Mouse (Mus musculus) heart, embryonic 14.5 days (tissue): Measurements from ENCODE around the gene Max. TPM values are rescaled to one million over a fixed set of nuclear protein-coding genes. Genes with fewer than 3 reads are reported as not detected.
A peak's percentile ranks its signal among the peaks of the same experiment; 100 is the strongest.

Experiments
- ATAC-seq: fragments of 200-750 bp; cut with Nextera tagmentation; 2 replicates; pipeline ENCODE4 v1.8.0; 2017; ENCODE audit warnings: low read depth, moderate TSS enrichment; ENCODE audit not compliant: insufficient number of reproducible peaks, insufficient read depth, low FRiP score
- H3K27ac ChIP-seq, 2 experiments: fragments of 200-500 bp in 1 of 2; fragments of 300-500 bp in 1 of 2; sonication (generic) in 1 of 2; replicated peaks in 1 of 2; 2 replicates each; pipeline ENCODE4 v1.5.1; 2012 to 2014; ENCODE audit warnings: low read depth in 2 of 2, low read length in 2 of 2, control low read depth in 1 of 2, mild to moderate bottlenecking in 1 of 2, mixed read lengths in 1 of 2; ENCODE audit not compliant: control insufficient read depth in 1 of 2, insufficient read depth in 1 of 2
- H3K27me3 ChIP-seq: fragments of 300-500 bp; sonication (generic); 2 replicates; pipeline ENCODE4 v1.6.1; 2014; ENCODE audit warnings: mild to moderate bottlenecking, low read length, control low read depth; ENCODE audit not compliant: control insufficient read depth, insufficient read depth
- H3K36me3 ChIP-seq: fragments of 300-500 bp; sonication (generic); 2 replicates; pipeline ENCODE4 v1.6.1; 2014; ENCODE audit warnings: mild to moderate bottlenecking, control low read depth, low read length, mixed read lengths; ENCODE audit not compliant: control insufficient read depth, insufficient read depth
- H3K4me1 ChIP-seq, 2 experiments: fragments of 200-500 bp in 1 of 2; fragments of 300-500 bp in 1 of 2; sonication (generic) in 1 of 2; 2 replicates each; pipeline ENCODE4 v1.6.1; 2012 to 2014; ENCODE audit warnings: low read length in 2 of 2, control low read depth in 1 of 2, mixed read lengths in 1 of 2; ENCODE audit not compliant: control insufficient read depth in 2 of 2, insufficient read depth in 2 of 2
- H3K4me2 ChIP-seq: fragments of 300-500 bp; sonication (generic); 2 replicates; pipeline ENCODE4 v1.6.1; 2014; ENCODE audit warnings: mild to moderate bottlenecking, low read length
- H3K4me3 ChIP-seq, 2 experiments: fragments of 200-500 bp in 1 of 2; fragments of 300-500 bp in 1 of 2; sonication (generic) in 1 of 2; 2 replicates each; pipeline ENCODE4 v1.5.1; 2012 to 2014; ENCODE audit warnings: low read length in 2 of 2, mild to moderate bottlenecking in 2 of 2, control low read depth in 1 of 2, low read depth in 1 of 2, moderate library complexity in 1 of 2; ENCODE audit not compliant: control insufficient read depth in 1 of 2, insufficient read depth in 1 of 2
- H3K9ac ChIP-seq: fragments of 300-500 bp; sonication (generic); 2 replicates; pipeline ENCODE4 v1.6.1; 2014; ENCODE audit warnings: mild to moderate bottlenecking, low read length
- H3K9me3 ChIP-seq: fragments of 300-500 bp; sonication (generic); 2 replicates; pipeline ENCODE4 v1.6.1; 2016; ENCODE audit warnings: low read length, control low read depth; ENCODE audit not compliant: control insufficient read depth
- WGBS: fragments of 180-500 bp; shearing (Covaris S2); extraction: QIAGEN DNeasy Blood & Tissue Kit; methylation state at CpG from one replicate; pipeline ENCODE4 v1.1.7; 2014; 5-methylcytosine and 5-hydroxymethylcytosine counted together
- polyA plus RNA-seq: library from polyadenylated mRNA; unstranded; fragments of >200 nt; fragmentation: Nextera tagmentation; extraction: Ambion mirVana; gene quantifications from 2 replicates; pipeline ENCODE4 v1.2.1, GENCODE M21; 2014

Gene Max
- polyA plus RNA-seq, 1 experiment from 2014 or later, result 21.7 TPM

DNA sequence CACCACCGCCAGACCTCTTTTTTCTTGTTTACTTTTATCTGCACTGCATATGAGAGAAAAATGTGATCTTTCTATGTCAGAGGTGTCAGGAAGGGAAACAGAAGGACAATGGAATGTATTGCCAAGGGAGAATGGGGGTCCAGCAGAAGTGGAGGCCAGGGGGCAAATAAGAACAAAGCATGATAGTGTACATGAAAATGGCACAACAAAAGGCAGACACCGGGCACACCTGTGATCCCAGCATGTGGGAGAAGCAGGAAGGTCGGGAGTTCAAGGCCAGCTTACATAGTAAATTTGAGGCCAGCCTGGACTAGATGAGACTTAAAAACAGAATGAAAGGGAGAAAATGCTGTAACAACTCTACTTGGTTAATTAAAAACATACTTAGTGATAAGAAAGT lies 43.1 kb downstream of the Max start:
- Histone ChIP-seq H3K27ac (no peak overlapping the region), H3K36me3 (peaks cover 20% of the 10 kb centered on the region), H3K9ac (no peak overlapping the region), H3K27me3 (no peaks in the 10 kb centered on the region), H3K4me3 (no peak overlapping the region), H3K4me1 (no peaks in the 10 kb centered on the region), H3K4me2 (no peak overlapping the region), H3K9me3 (no peaks in the 10 kb centered on the region)
- ATAC-seq, result no peak
- 71% methylated on average over 3 of the region's 3 CpGs for WGBS

GRCm38 (mm10) chr12:76918113-76918512 lies 43.9 kb downstream of the Max start:
- Histone ChIP-seq H3K4me2 (no peak overlapping the region), H3K9me3 (no peaks in the 10 kb centered on the region), H3K36me3 (peaks cover 20% of the 10 kb centered on the region), H3K9ac (no peak overlapping the region), H3K4me1 (no peaks in the 10 kb centered on the region), H3K4me3 (no peak overlapping the region), H3K27me3 (no peaks in the 10 kb centered on the region), H3K27ac (no peak overlapping the region)
- no peak for ATAC-seq
- WGBS, result 81% methylated on average over 6 of the region's 6 CpGs

GRCm38 (mm10) chr12:76916163-76916562 lies 45.8 kb downstream of the Max start:
- Histone ChIP-seq H3K27ac (no peak overlapping the region), H3K4me2 (no peak overlapping the region), H3K36me3 (peaks cover 25% of the 10 kb centered on the region), H3K4me1 (no peaks in the 10 kb centered on the region), H3K9me3 (no peaks in the 10 kb centered on the region), H3K9ac (no peak overlapping the region), H3K27me3 (no peaks in the 10 kb centered on the region), H3K4me3 (no peak overlapping the region)
- ATAC-seq, result no peak
- 95% methylated on average over 11 of the region's 11 CpGs for WGBS

DNA sequence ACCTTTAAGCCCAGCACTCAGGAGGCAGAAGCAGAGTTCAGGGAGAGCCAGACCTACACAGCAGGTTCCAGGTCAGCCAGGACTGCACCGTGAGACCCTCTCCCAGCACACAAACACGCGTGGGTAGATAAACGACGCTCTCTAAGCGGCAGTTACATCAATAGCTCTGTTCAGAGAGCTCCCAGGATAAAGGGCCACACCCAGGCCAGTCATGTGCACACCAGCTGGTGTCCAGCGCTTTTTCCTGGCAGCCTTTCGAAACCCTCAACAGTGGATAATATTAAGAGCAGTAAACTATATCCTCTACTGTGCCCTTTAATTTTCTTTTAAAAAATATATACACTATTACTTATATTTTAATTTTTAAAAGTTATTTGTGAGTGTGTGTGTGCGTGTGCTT lies 49.8 kb downstream of the Max start:
- 67% methylated on average over 9 of the region's 9 CpGs for WGBS
- no peak overlapping the region for H3K4me3 ChIP-seq
- H3K27me3 ChIP-seq, result no peaks in the 10 kb centered on the region
- no peaks in the 10 kb centered on the region for H3K9me3 ChIP-seq
- peaks cover 35% of the 10 kb centered on the region for H3K36me3 ChIP-seq
- no peak overlapping the region for H3K27ac ChIP-seq
- H3K4me2 ChIP-seq, result no peak overlapping the region
- no peaks in the 10 kb centered on the region for H3K4me1 ChIP-seq
- ATAC-seq, result no peak
- H3K9ac ChIP-seq, result no peak overlapping the region

- H3K4me2 ChIP-seq, result no peak overlapping the region
- H3K4me1 ChIP-seq, result no peaks in the 10 kb centered on the region
- H3K9me3 ChIP-seq, result no peaks in the 10 kb centered on the region
- no peaks in the 10 kb centered on the region for H3K27me3 ChIP-seq
- no peak overlapping the region for H3K9ac ChIP-seq
- H3K27ac ChIP-seq, result no peak overlapping the region
- H3K36me3 ChIP-seq, result peaks cover 32% of the 10 kb centered on the region
- H3K4me3 ChIP-seq, result no peak overlapping the region
- 76% methylated on average over 16 of the region's 16 CpGs for WGBS
- no peak for ATAC-seq
These were observed 50.8 kb downstream of the Max start for GRCm38 (mm10) chr12:76911171-76911726.

GRCm38 (mm10) chr12:76910258-76910940 lies 51.6 kb downstream of the Max start:
- H3K4me1 ChIP-seq, result no peaks in the 10 kb centered on the region
- peaks cover 28% of the 10 kb centered on the region for H3K36me3 ChIP-seq
- no peaks in the 10 kb centered on the region for H3K27me3 ChIP-seq
- no peak overlapping the region for H3K27ac ChIP-seq
- H3K4me3 ChIP-seq, result no peak overlapping the region
- no peak overlapping the region for H3K9ac ChIP-seq
- H3K4me2 ChIP-seq, result no peak overlapping the region
- ATAC-seq, result no peak
- H3K9me3 ChIP-seq, result no peaks in the 10 kb centered on the region
- WGBS, result 68% methylated on average over 11 of the region's 11 CpGs

DNA sequence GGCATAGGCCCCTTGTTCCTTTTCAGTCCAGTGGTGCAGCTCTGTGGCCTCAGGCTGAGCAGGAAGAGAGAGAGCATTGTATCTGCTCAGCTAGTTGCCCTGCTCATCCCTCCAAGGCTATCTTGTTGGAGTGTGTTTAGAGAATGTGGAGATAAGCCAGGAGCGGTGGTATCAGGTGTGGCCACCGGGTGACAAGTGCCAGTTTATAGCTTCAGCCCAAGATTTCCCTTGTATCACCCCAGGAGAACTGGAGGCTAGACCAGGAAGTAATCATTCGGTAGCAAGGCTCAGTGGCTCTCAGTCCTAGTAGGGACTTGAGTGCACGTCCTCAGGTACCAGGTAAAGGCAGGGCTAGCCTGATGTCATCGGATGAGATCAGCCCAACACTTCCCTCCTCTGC lies 52.8 kb downstream of the Max start:
- Histone ChIP-seq H3K27me3 (no peaks in the 10 kb centered on the region), H3K9me3 (no peaks in the 10 kb centered on the region), H3K27ac (no peak overlapping the region), H3K4me2 (no peak overlapping the region), H3K9ac (no peak overlapping the region), H3K36me3 (peaks cover 24% of the 10 kb centered on the region), H3K4me1 (no peaks in the 10 kb centered on the region), H3K4me3 (no peak overlapping the region)
- WGBS, result 43% methylated on average over 5 of the region's 5 CpGs
- ATAC-seq, result peak; percentile 13; the same call in 1 of the 2 replicates

GRCm38 (mm10) chr12:76906278-76906677 lies 55.7 kb downstream of the Max start:
- no peaks in the 10 kb centered on the region for H3K27me3 ChIP-seq
- peaks cover 23% of the 10 kb centered on the region for H3K36me3 ChIP-seq
- H3K4me1 ChIP-seq, result no peaks in the 10 kb centered on the region
- 61% methylated on average over 1 of the region's 1 CpGs for WGBS
- ATAC-seq, result no peak
- H3K9me3 ChIP-seq, result no peaks in the 10 kb centered on the region
- no peak overlapping the region for H3K9ac ChIP-seq
- no peak overlapping the region for H3K4me3 ChIP-seq
- H3K4me2 ChIP-seq, result no peak overlapping the region
- no peak overlapping the region for H3K27ac ChIP-seq
